Mouse (Mus musculus) megakaryocyte, embryonic 14.5 days (primary cell): ENCODE measurements around the gene Hspb7.

Source experiments
- FLI1 ChIP-seq: IDR thresholded peaks from 2 replicates; pipeline ENCODE4 v1.6.1; 2012; ENCODE audit warnings: low read length, inconsistent platforms, mixed read lengths
- GATA1 ChIP-seq: IDR thresholded peaks from 3 replicates; pipeline ENCODE4 v1.6.1; 2012; ENCODE audit warnings: mixed read lengths, low read length, inconsistent platforms, borderline replicate concordance

- TF ChIP-seq FLI1 (no peak), GATA1 (no peak)
Measured at GRCm38 (mm10) chr4:141468576-141468975, 48.0 kb downstream of the Hspb7 start.
